Mouse (Mus musculus) lung, embryonic 16.5 days (tissue): Measurements from ENCODE around the gene Pcyox1. TPM values are rescaled to one million over a fixed set of nuclear protein-coding genes. Genes with fewer than 3 reads are reported as not detected.

Source experiments
- ATAC-seq: fragments of 200-750 bp; cut with Nextera tagmentation; 2 replicates; pipeline ENCODE4 v1.8.0; 2017; ENCODE audit warnings: low read depth, mild to moderate bottlenecking, moderate library complexity
- H3K27ac ChIP-seq: fragments of 300-500 bp; sonication (generic); 2 replicates; pipeline ENCODE4 v1.5.1; 2014; ENCODE audit warnings: mild to moderate bottlenecking, control low read depth, low read length
- H3K27me3 ChIP-seq: fragments of 300-500 bp; sonication (generic); 2 replicates; pipeline ENCODE4 v1.6.1; 2014; ENCODE audit warnings: low read depth, low read length, mixed read lengths; ENCODE audit not compliant: control insufficient read depth, insufficient read depth
- H3K36me3 ChIP-seq: fragments of 300-500 bp; sonication (generic); 2 replicates; pipeline ENCODE4 v1.6.1; 2014; ENCODE audit warnings: low read length; ENCODE audit not compliant: control insufficient read depth, insufficient read depth
- H3K4me1 ChIP-seq: fragments of 300-500 bp; sonication (generic); replicated peaks from 2 replicates; pipeline ENCODE4 v1.6.1; 2014; ENCODE audit warnings: low read length, mixed read lengths; ENCODE audit not compliant: control insufficient read depth, insufficient read depth
- H3K4me2 ChIP-seq: fragments of 300-500 bp; sonication (generic); 2 replicates; pipeline ENCODE4 v1.6.1; 2014; ENCODE audit warnings: low read depth, low read length, control low read depth
- H3K4me3 ChIP-seq: fragments of 300-500 bp; sonication (generic); 2 replicates; pipeline ENCODE4 v1.5.1; 2014; ENCODE audit warnings: mild to moderate bottlenecking, low read length, control low read depth
- H3K9ac ChIP-seq: fragments of 300-500 bp; sonication (generic); 2 replicates; pipeline ENCODE4 v1.6.1; 2014; ENCODE audit warnings: low read length, control low read depth
- H3K9me3 ChIP-seq: fragments of 300-500 bp; sonication (generic); 2 replicates; pipeline ENCODE4 v1.6.1; 2016; ENCODE audit warnings: low read length; ENCODE audit not compliant: control insufficient read depth
- WGBS: fragments of 180-500 bp; shearing (Covaris S2); extraction: QIAGEN DNeasy Blood & Tissue Kit; methylation state at CpG from one replicate; pipeline ENCODE4 v1.1.7; 2014; 5-methylcytosine and 5-hydroxymethylcytosine counted together
- polyA plus RNA-seq: library from polyadenylated mRNA; unstranded; fragments of >200 nt; fragmentation: Nextera tagmentation; extraction: Ambion mirVana; gene quantifications from 2 replicates; pipeline ENCODE4 v1.2.1, GENCODE M21; 2015

Gene Pcyox1
- polyA plus RNA-seq, 1 experiment from 2014 or later, result 88.9 TPM

- peaks cover 17% of the 10 kb centered on the region for H3K4me1 ChIP-seq
- no peaks in the 10 kb centered on the region for H3K9me3 ChIP-seq
- no peak for ATAC-seq
- H3K4me2 ChIP-seq, result peak overlapping the region; percentile 80
- no peaks in the 10 kb centered on the region for H3K27me3 ChIP-seq
- H3K36me3 ChIP-seq, result peaks cover 7% of the 10 kb centered on the region
- peak overlapping the region; percentile 77 for H3K4me3 ChIP-seq
- WGBS, result 3% methylated on average over 12 of the region's 12 CpGs
- H3K9ac ChIP-seq, result peak overlapping the region; percentile 83
- H3K27ac ChIP-seq, result no peak overlapping the region; the same call in 1 of the 2 replicates
These were observed 24.9 kb downstream of the Pcyox1 start for GRCm38 (mm10) chr6:86371950-86372516.

GRCm38 (mm10) chr6:86371340-86371911 lies 25.5 kb downstream of the Pcyox1 start:
- peak; percentile 97 for ATAC-seq
- under 1% methylated on average over 50 of the region's 50 CpGs for WGBS
- H3K4me2 ChIP-seq, result peak overlapping the region; percentile 80
- peak overlapping the region; percentile 82 for H3K27ac ChIP-seq
- H3K4me1 ChIP-seq, result peaks cover 20% of the 10 kb centered on the region
- H3K27me3 ChIP-seq, result no peaks in the 10 kb centered on the region
- no peaks in the 10 kb centered on the region for H3K9me3 ChIP-seq
- H3K9ac ChIP-seq, result peak overlapping the region; percentile 83
- peaks cover 3% of the 10 kb centered on the region for H3K36me3 ChIP-seq
- peak overlapping the region; percentile 77 for H3K4me3 ChIP-seq

- Histone ChIP-seq H3K27ac (peak within 1 kb of the TSS; percentile 82), H3K27me3 (no peaks in the 10 kb centered on the region), H3K4me1 (peaks cover 24% of the 10 kb centered on the region), H3K4me2 (peak within 1 kb of the TSS; percentile 80), H3K9me3 (no peaks in the 10 kb centered on the region), H3K9ac (peak within 1 kb of the TSS; percentile 83), H3K36me3 (peaks cover 2% of the 10 kb centered on the region; the same call in 1 of the 2 replicates), H3K4me3 (peak within 1 kb of the TSS; percentile 77)
- 13% methylated on average over 15 of the region's 15 CpGs for WGBS
- ATAC-seq, result no peak
These were observed 26.1 kb downstream of the Pcyox1 start, which contains the start of gene Snrpg for GRCm38 (mm10) chr6:86370764-86371339. Gene Snrpg (plus strand): TSS chr6:86371304.

- peaks cover 24% of the 10 kb centered on the region for H3K4me1 ChIP-seq
- H3K4me3 ChIP-seq, result no peak overlapping the region; the same call in 1 of the 2 replicates
- peak overlapping the region; percentile 80; the same call in 1 of the 2 replicates for H3K4me2 ChIP-seq
- no peaks in the 10 kb centered on the region for H3K9me3 ChIP-seq
- 57% methylated on average over 3 of the region's 3 CpGs for WGBS
- peaks cover 2% of the 10 kb centered on the region; the same call in 1 of the 2 replicates for H3K36me3 ChIP-seq
- peak overlapping the region; percentile 67; the same call in 1 of the 2 replicates for H3K9ac ChIP-seq
- no peak for ATAC-seq
- no peaks in the 10 kb centered on the region for H3K27me3 ChIP-seq
- H3K27ac ChIP-seq, result no peak overlapping the region; the same call in 1 of the 2 replicates
These were observed 26.8 kb downstream of the Pcyox1 start for GRCm38 (mm10) chr6:86370093-86370713.

GRCm38 (mm10) chr6:86368479-86368878 lies 28.5 kb downstream of the Pcyox1 start:
- peaks cover 2% of the 10 kb centered on the region; the same call in 1 of the 2 replicates for H3K36me3 ChIP-seq
- WGBS, result 89% methylated on average over 5 of the region's 5 CpGs
- no peak overlapping the region for H3K27ac ChIP-seq
- no peak overlapping the region for H3K4me2 ChIP-seq
- H3K4me1 ChIP-seq, result peaks cover 27% of the 10 kb centered on the region
- no peak overlapping the region for H3K9ac ChIP-seq
- H3K9me3 ChIP-seq, result no peaks in the 10 kb centered on the region
- H3K4me3 ChIP-seq, result no peak overlapping the region
- no peaks in the 10 kb centered on the region for H3K27me3 ChIP-seq
- no peak for ATAC-seq

- no peak for ATAC-seq
- 51% methylated on average over 2 of the region's 2 CpGs for WGBS
- Histone ChIP-seq H3K4me1 (peaks cover 16% of the 10 kb centered on the region), H3K4me2 (peak overlapping the region; percentile 96), H3K27me3 (no peaks in the 10 kb centered on the region), H3K9ac (no peak overlapping the region; the same call in 1 of the 2 replicates), H3K9me3 (no peaks in the 10 kb centered on the region), H3K27ac (no peak overlapping the region), H3K4me3 (peak overlapping the region; percentile 81), H3K36me3 (peaks cover 2% of the 10 kb centered on the region; the same call in 1 of the 2 replicates)
These were observed 30.1 kb downstream of the Pcyox1 start for GRCm38 (mm10) chr6:86366853-86367249.

- Histone ChIP-seq H3K4me3 (peak overlapping the region; percentile 81), H3K4me1 (peaks cover 16% of the 10 kb centered on the region), H3K9ac (peak overlapping the region; percentile 91), H3K4me2 (peak overlapping the region; percentile 96), H3K36me3 (peaks cover 2% of the 10 kb centered on the region; the same call in 1 of the 2 replicates), H3K9me3 (no peaks in the 10 kb centered on the region), H3K27me3 (no peaks in the 10 kb centered on the region), H3K27ac (peak overlapping the region; percentile 83)
- peak; percentile 2; the same call in 1 of the 2 replicates for ATAC-seq
- whole genome bisulfite sequencing, result 32% methylated on average over 25 of the region's 25 CpGs
These were observed 30.7 kb downstream of the Pcyox1 start for GRCm38 (mm10) chr6:86366125-86366852.

- peaks cover 13% of the 10 kb centered on the region for H3K4me1 ChIP-seq
- H3K4me3 ChIP-seq, result peak within 1 kb of the TSS; percentile 81
- peak; percentile 96 for ATAC-seq
- peak within 1 kb of the TSS; percentile 83 for H3K27ac ChIP-seq
- peak within 1 kb of the TSS; percentile 96 for H3K4me2 ChIP-seq
- no peaks in the 10 kb centered on the region for H3K9me3 ChIP-seq
- H3K9ac ChIP-seq, result peak within 1 kb of the TSS; percentile 91
- H3K27me3 ChIP-seq, result no peaks in the 10 kb centered on the region
- peaks cover 2% of the 10 kb centered on the region; the same call in 1 of the 2 replicates for H3K36me3 ChIP-seq
- WGBS, result under 1% methylated on average over 73 of the region's 76 CpGs
These were observed 31.4 kb downstream of the Pcyox1 start, which contains the start of gene Fam136a for GRCm38 (mm10) chr6:86365371-86366124. Gene Fam136a (plus strand): TSS chr6:86365646.
